Mouse (Mus musculus) embryonic fibroblast, embryonic 13.5 days (primary cell): Measurements from ENCODE around the gene Tspan33. TPM values are rescaled to one million over a fixed set of nuclear protein-coding genes. Genes with fewer than 3 reads are reported as not detected.
A peak's percentile ranks its signal among the peaks of the same experiment; 100 is the strongest.

Source experiments
- H3K27ac ChIP-seq: 2 replicates; pipeline ENCODE4 v1.5.1; 2012; ENCODE audit warnings: low read length, control low read depth, inconsistent platforms; ENCODE audit not compliant: insufficient read depth
- H3K4me1 ChIP-seq: 2 replicates; pipeline ENCODE4 v1.6.1; 2011; ENCODE audit warnings: low read length; ENCODE audit not compliant: control insufficient read depth, insufficient read depth
- H3K4me3 ChIP-seq: 2 replicates; pipeline ENCODE4 v1.5.1; 2011; ENCODE audit warnings: mild to moderate bottlenecking, control low read depth, low read length; ENCODE audit not compliant: insufficient read depth
- CTCF ChIP-seq: IDR thresholded peaks from 2 replicates; pipeline ENCODE4 v1.5.1; 2011; ENCODE audit warnings: mild to moderate bottlenecking, control low read depth, low read length, moderate library complexity, borderline replicate concordance; ENCODE audit not compliant: insufficient read depth
- POLR2A ChIP-seq: IDR thresholded peaks from 2 replicates; pipeline ENCODE4 v1.6.1; 2011; ENCODE audit warnings: low read depth, mild to moderate bottlenecking, control low read depth, low read length, moderate library complexity
- polyA plus RNA-seq: library from polyadenylated mRNA; stranded (reverse); fragments of >200 nt; gene quantifications from 2 replicates; pipeline ENCODE4 v1.2.4, GENCODE M21; 2011; ENCODE audit warnings: low read depth; ENCODE audit not compliant: missing spikeins, insufficient read length

The Tspan33 gene
- 0.40 and 1.1 TPM in 2 replicates for polyA plus RNA-seq

DNA sequence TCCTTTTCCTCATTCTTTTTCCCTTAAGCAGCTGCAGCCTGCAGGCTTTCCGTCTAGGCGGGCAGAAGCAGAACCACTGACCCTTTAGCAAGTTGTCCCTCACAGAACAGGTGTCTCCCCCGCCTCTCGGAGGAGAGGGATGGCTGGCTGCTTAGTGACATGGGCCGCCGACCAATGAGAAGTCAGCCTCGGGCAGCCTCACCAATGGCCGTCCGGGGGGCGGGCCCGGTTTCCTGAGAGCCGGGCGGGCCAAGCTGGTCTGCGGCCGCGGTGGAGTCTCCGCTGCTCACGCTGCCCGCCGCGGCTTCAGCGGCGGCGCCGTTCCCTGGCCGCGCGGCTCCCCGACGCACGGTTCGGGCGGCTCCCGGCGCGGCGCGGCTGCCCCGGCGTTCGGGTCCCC, at the start of gene Tspan33:
Gene Tspan33, plus strand, starts transcription at position 270 of the 400 bp plus-strand sequence.
- Histone ChIP-seq H3K4me3 (peak within 1 kb of the TSS; percentile 48), H3K4me1 (no peaks in the 10 kb centered on the region), H3K27ac (no peak within 1 kb of the TSS)
- no peak for TF ChIP-seq CTCF
- TF ChIP-seq POLR2A, result no peak

DNA sequence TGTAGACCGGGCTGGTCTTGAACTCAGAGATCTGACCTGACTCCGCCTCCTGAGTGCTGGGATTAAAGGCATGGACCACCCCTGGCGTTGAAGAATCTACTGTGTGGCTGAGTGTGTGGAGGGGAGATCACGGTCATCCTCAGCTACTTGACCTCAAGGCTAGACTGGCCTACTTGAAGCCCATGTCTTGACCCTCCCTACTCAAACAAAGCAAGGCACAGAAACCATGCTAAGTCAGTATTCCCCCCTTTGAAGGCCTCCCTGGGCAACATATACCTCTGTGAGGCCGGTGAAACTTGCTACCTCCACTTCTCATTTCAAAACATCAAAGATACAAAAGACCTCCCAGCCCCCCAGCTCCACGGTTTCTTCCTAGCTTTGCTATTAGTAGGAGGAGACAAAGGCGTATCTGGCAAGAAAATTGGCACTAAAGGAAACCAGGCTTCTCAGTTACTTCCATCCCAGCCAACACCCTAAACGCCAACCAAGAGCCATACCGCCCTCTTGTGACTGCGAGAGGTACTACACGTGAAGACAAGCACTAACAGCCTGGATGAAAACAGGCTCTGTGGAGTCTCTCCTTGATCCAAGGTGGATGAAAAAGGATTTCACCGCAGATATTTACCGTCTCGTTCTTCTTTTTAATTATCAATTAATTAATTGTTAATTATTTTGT, 44.4 kb upstream of the Tspan33 start:
- H3K4me1 ChIP-seq, result no peaks in the 10 kb centered on the region
- H3K4me3 ChIP-seq, result no peak overlapping the region
- H3K27ac ChIP-seq, result no peak overlapping the region
- TF ChIP-seq CTCF (peak; percentile 90; the same call in 1 of the 2 replicates), POLR2A (no peak)

DNA sequence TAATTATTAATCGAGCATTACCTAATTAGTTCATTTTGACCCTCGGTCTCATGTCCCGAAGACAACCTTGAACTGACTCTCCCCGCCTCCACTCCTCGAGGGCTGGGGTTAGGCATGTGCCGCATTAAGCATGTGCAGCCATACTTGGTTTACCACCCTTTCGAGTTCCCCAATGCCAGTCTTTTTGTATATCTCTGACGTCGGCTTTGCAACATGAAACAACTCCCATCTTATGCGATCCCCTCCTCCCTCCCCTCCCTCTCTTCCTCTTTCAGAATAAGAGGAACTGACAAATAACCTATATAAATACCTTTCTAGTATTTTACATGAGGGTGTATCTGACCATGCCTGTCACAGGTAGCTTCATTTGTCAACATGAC, 43.9 kb upstream of the Tspan33 start:
- TF ChIP-seq CTCF (no peak), POLR2A (no peak)
- no peaks in the 10 kb centered on the region for H3K4me1 ChIP-seq
- H3K4me3 ChIP-seq, result no peak overlapping the region
- no peak overlapping the region for H3K27ac ChIP-seq

DNA sequence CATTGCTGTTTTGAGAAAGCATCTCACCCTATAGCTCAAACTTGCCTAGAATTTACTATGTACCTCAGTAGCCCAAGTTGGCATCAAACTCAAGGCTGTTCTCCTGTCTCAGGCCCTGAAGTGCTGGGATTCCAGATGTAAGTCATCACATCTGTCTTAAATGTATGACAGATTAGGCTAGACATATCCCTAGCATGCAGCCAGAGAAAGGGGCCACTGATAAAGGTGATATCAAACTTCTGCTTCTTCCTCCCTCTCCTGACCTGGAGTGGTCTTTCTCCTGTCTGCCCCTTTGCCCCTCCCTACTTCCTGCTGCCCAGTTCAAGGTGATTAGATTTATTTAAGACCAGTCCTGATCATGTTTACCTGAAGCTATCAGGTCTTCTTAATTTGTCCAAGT, 40.8 kb upstream of the Tspan33 start:
- TF ChIP-seq CTCF (no peak), POLR2A (no peak)
- H3K4me3 ChIP-seq, result no peak overlapping the region
- no peak overlapping the region for H3K27ac ChIP-seq
- no peaks in the 10 kb centered on the region for H3K4me1 ChIP-seq

DNA sequence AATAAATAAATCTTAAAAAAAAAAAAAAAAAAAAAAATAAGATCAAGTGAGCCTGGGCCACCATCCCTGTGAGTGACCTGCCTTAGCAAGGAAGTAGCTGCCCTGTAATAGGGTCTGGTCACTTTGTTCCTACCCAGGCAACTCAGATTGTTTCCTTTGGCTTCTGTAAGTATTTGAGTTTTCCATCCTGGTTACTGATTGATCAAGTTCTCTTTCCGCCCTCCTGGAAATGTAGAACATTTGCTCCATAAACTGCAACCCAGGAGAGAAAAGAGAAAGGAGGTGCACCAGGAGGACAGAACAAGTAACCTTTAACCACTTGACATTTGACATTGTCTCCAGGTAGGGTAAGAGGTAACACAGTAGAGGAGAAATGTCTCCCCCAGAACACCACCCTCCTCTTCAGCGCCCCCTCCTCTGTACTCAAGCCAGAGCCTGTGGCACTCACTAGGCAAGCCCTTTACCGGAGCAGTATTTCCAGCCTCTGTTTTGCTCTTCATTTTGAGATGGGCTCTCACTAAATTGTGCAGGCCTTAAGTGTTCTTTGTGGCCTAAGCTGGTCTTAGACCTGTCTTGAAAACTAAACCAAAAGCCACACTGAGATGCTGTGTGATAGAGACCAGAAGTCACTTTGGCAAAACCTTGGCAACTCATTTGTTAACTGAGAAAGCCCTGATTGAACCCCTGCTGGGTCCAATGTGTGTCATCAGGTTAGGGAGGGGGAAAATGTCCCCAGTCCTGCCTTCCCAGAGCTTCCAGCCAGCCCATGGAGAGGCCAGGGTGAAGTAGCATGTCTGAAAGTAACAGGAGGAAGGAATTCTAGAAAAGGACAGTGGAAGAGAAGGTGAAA, 35.2 kb upstream of the Tspan33 start:
- Histone ChIP-seq H3K27ac (no peak overlapping the region), H3K4me3 (no peak overlapping the region), H3K4me1 (no peaks in the 10 kb centered on the region)
- TF ChIP-seq POLR2A (no peak), CTCF (no peak)

DNA sequence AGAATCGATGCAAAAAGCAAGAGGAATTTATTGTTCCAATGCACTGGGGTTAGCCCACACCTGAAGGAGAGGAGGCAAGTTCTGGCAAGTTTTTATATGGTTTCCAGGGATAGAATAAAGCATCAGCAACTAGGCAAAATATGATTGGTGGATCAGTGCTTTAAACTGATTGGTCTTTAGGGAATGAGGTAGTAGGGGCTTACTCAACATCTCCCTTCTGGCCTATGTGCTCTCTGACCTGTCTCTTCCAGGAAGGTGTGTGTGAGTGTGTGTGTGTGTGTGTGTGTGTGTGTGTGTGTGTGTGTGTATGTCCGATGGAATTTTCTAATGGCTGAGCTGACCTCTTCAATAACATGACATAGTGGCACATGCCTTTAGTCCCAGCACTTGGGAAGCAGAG, 34.1 kb upstream of the Tspan33 start:
- TF ChIP-seq POLR2A (no peak), CTCF (no peak)
- Histone ChIP-seq H3K4me3 (no peak overlapping the region), H3K4me1 (no peaks in the 10 kb centered on the region)

DNA sequence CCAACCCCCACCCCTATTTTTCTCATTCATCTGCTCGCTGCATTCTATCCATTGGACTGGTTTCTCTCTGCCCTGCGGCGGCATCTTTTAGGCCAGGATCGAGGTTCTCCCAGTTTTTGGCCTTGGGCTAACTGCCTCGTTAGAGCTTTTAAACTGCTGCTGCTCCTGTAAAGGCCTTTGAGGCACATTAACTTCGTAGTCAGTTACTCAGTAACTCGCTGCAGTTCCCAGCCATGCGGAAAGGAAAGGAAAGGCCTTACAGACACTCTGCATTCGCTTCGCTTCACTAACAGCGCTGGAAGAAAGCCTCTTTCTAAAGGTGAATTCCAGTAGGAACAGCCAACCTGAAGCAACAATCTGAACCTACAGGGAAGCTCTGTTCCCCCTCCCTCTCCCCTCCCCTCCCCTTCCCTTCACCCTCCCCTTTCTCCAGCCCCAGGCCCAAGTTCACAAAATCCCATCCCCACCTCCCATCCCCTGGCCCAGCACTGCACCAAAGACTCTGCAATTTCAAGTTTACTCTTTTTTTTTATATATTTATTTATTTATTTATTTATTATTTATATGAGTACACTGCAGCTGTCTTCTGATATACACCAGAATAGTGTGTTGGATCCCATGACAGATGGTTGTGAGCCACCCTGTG, 33.2 kb upstream of the Tspan33 start:
- H3K4me3 ChIP-seq, result no peak overlapping the region
- TF ChIP-seq CTCF (no peak), POLR2A (no peak)

More for the DNA sequence above, 34.1 kb upstream of the Tspan33 start:
- H3K27ac ChIP-seq, result no peak overlapping the region

DNA sequence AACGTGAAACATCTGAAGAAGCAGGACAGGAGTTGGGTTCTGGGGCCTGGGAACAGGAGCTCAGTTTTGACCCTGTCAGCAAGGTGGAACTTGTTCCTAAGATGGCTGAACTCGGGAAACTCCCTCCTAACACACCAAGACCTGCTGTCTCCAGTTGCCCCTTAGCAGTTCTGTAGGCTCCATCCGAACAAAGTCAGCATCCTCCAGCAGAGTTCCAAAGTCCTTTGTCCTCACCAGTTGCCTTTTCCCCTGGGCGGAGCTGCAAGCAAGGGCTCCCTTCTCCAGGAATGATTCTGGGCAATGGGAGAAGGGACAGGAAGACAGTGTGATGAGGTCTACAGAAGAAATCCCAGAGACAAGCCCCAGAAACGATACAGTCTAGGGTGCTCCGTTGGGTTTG, 26.8 kb upstream of the Tspan33 start:
- no peak overlapping the region for H3K27ac ChIP-seq
- TF ChIP-seq POLR2A (no peak), CTCF (no peak)

More for the DNA sequence above, 33.2 kb upstream of the Tspan33 start:
- H3K27ac ChIP-seq, result no peak overlapping the region
- no peaks in the 10 kb centered on the region for H3K4me1 ChIP-seq

DNA sequence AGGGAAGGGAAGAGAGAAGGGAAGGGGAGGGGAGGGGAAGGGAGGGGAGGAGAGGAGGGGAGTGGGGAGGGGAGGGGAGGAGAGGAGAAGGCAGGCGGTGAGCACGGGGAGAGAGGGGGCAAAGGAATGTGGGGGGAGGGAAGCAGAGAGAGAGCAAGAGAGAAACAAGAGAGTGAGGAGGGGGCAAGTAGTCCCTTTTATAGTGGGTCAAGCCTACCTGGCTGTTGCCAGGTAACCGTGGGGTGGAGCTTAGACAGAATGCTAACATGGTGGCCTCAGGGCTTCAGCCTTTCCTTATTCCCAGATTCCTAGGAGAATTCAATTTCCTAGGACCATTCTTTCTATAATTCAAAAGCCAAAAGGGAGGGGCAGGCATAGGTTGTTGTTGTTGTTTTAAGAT, 22.3 kb upstream of the Tspan33 start:
- H3K4me3 ChIP-seq, result no peak overlapping the region
- H3K27ac ChIP-seq, result peak overlapping the region; percentile 85; the same call in 1 of the 2 replicates
- TF ChIP-seq POLR2A (no peak), CTCF (no peak)
- no peaks in the 10 kb centered on the region for H3K4me1 ChIP-seq

More for the DNA sequence above, 26.8 kb upstream of the Tspan33 start:
- H3K4me3 ChIP-seq, result no peak overlapping the region
- no peaks in the 10 kb centered on the region for H3K4me1 ChIP-seq
